Comparison of ENCODE assay signal across 8 mouse cellular contexts in genomic region chr11:116412028-116412827, GRCm38 (mm10). TPM values are rescaled to one million over a fixed set of nuclear protein-coding genes. Genes with fewer than 3 reads are reported as not detected.
DNase-seq lines count a peak whose midpoint lies in the region; ATAC-seq and TF ChIP-seq lines count a peak whose summit lies in the region.

No protein-coding gene starts in this region.

- peak overlapping the region; percentile 74 for H3K9ac ChIP-seq in liver, adult 2 months (ENCODE audit: low read depth, low read length)
- peak overlapping the region; percentile 69 for H3K9ac ChIP-seq in intestine, postnatal 0 days (ENCODE audit: low read depth, low read length)
- H3K9ac ChIP-seq in midbrain, postnatal 0 days (replicated peaks; ENCODE audit: low read length, poor library complexity, severe bottlenecking): peak overlapping the region; percentile 94

- no peak overlapping the region for H3K27ac ChIP-seq in liver, adult 2 months (replicated peaks; ENCODE audit: insufficient read depth, low read depth, low read length)
- H3K27ac ChIP-seq in bone marrow, adult 2 months (ENCODE audit: control insufficient read depth, insufficient read depth, low read depth, low read length, poor library complexity): peak overlapping the region; percentile 59; the same call in 1 of the 2 replicates
- peak overlapping the region; percentile 94 for H3K27ac ChIP-seq in forebrain, embryonic 10.5 days
- H3K27ac ChIP-seq in intestine, postnatal 0 days (ENCODE audit: low read depth, low read length): no peak overlapping the region
- H3K27ac ChIP-seq in midbrain, postnatal 0 days (ENCODE audit: low read depth, low read length): peak overlapping the region; percentile 90

- WGBS in liver, adult 2 months: 3% methylated on average over 75 of the region's 76 CpGs
- WGBS in bone marrow, adult 2 months: 1% methylated on average over 76 of the region's 76 CpGs
- 1% methylated on average over 73 of the region's 76 CpGs for WGBS in forebrain, embryonic 10.5 days
- WGBS in intestine, postnatal 0 days: under 1% methylated on average over 55 of the region's 76 CpGs
- WGBS in midbrain, postnatal 0 days: under 1% methylated on average over 44 of the region's 76 CpGs

- peak overlapping the region; percentile 99 for H3K4me2 ChIP-seq in intestine, postnatal 0 days (replicated peaks; ENCODE audit: low read depth)
- H3K4me2 ChIP-seq in midbrain, postnatal 0 days (ENCODE audit: low read depth, low read length, poor library complexity, severe bottlenecking): peak overlapping the region; percentile 87

- H3K27me3 ChIP-seq in liver, adult 2 months (ENCODE audit: control insufficient read depth, insufficient read depth, low read length): 0 out of 2 replicates have a peak, but pooled peaks cover 11% of the 10 kb centered on the region
- H3K27me3 ChIP-seq in forebrain, embryonic 10.5 days (ENCODE audit: poor library complexity, severe bottlenecking): peaks cover 44% of the 10 kb centered on the region
- H3K27me3 ChIP-seq in intestine, postnatal 0 days (replicated peaks; ENCODE audit: control insufficient read depth, insufficient read depth, low read length): no peaks in the 10 kb centered on the region
- H3K27me3 ChIP-seq in midbrain, postnatal 0 days (ENCODE audit: insufficient read depth, low read length): no peaks in the 10 kb centered on the region

- H3K9me3 ChIP-seq in forebrain, embryonic 10.5 days: no peaks in the 10 kb centered on the region
- no peaks in the 10 kb centered on the region for H3K9me3 ChIP-seq in intestine, postnatal 0 days (ENCODE audit: control insufficient read depth)
- no peaks in the 10 kb centered on the region for H3K9me3 ChIP-seq in midbrain, postnatal 0 days (ENCODE audit: low read length)

- no peaks in the 10 kb centered on the region for H3K36me3 ChIP-seq in liver, adult 2 months (ENCODE audit: control insufficient read depth, insufficient read depth, low read length)
- H3K36me3 ChIP-seq in forebrain, embryonic 10.5 days (replicated peaks): 0 out of 2 replicates have a peak, but pooled peaks cover 4% of the 10 kb centered on the region
- H3K36me3 ChIP-seq in intestine, postnatal 0 days (ENCODE audit: control insufficient read depth, insufficient read depth): no peaks in the 10 kb centered on the region
- no peaks in the 10 kb centered on the region for H3K36me3 ChIP-seq in midbrain, postnatal 0 days (ENCODE audit: insufficient read depth, low read length)

- no peak for TF ChIP-seq CTCF in liver, adult 2 months (IDR thresholded peaks at IDR 0.05; ENCODE audit: low read depth, low read length)
- no peak for TF ChIP-seq CTCF in bone marrow, adult 2 months (IDR thresholded peaks at IDR 0.05; ENCODE audit: control insufficient read depth, insufficient read depth, low read length)
- TF ChIP-seq CTCF in intestine, postnatal 0 days (IDR thresholded peaks at IDR 0.05; ENCODE audit: low read depth): no peak
- TF ChIP-seq CTCF in midbrain, postnatal 0 days (IDR thresholded peaks at IDR 0.05): no peak

- peaks cover 3% of the 10 kb centered on the region; the same call in 1 of the 2 replicates for H3K4me1 ChIP-seq in liver, adult 2 months (ENCODE audit: control insufficient read depth, insufficient read depth, low read length)
- H3K4me1 ChIP-seq in bone marrow, adult 2 months (ENCODE audit: control insufficient read depth, insufficient read depth, low read length): peaks cover 1% of the 10 kb centered on the region; the same call in 1 of the 2 replicates
- peaks cover 35% of the 10 kb centered on the region for H3K4me1 ChIP-seq in forebrain, embryonic 10.5 days
- peaks cover 4% of the 10 kb centered on the region for H3K4me1 ChIP-seq in intestine, postnatal 0 days (replicated peaks; ENCODE audit: control insufficient read depth, insufficient read depth, low read length)
- H3K4me1 ChIP-seq in midbrain, postnatal 0 days (ENCODE audit: insufficient read depth, low read length): 0 out of 2 replicates have a peak, but pooled peaks cover 5% of the 10 kb centered on the region

- H3K4me3 ChIP-seq in liver, adult 2 months (ENCODE audit: insufficient read depth, low read depth, low read length): peak overlapping the region; percentile 73
- H3K4me3 ChIP-seq in bone marrow, adult 2 months (replicated peaks; ENCODE audit: control insufficient read depth, low read depth, low read length): peak overlapping the region; percentile 77
- H3K4me3 ChIP-seq in forebrain, embryonic 10.5 days: peak overlapping the region; percentile 81
- peak overlapping the region; percentile 73 for H3K4me3 ChIP-seq in intestine, postnatal 0 days (ENCODE audit: low read depth, low read length)
- H3K4me3 ChIP-seq in midbrain, postnatal 0 days (ENCODE audit: low read depth, low read length): peak overlapping the region; percentile 88

- no peak for TF ChIP-seq POLR2A in liver, adult 2 months (IDR thresholded peaks at IDR 0.05; ENCODE audit: extremely low read depth, insufficient read depth, low read length)
- TF ChIP-seq POLR2A in bone marrow, adult 2 months (IDR thresholded peaks at IDR 0.05; ENCODE audit: borderline replicate concordance, control insufficient read depth, low read depth, low read length): no peak

- ATAC-seq in intestine, postnatal 0 days: peak; percentile 28
- ATAC-seq in midbrain, postnatal 0 days (ENCODE audit: low FRiP score): peak; percentile 17; the same call in 1 of the 2 replicates

- no peak for DNase-seq in liver, adult 2 months (ENCODE audit: extremely low read depth, low read depth, low spot score)
- DNase-seq in liver: no peak
- no peak for DNase-seq in forebrain, embryonic 10.5 days (ENCODE audit: extremely low spot score, low spot score)
- peak; percentile 8 for DNase-seq in midbrain, postnatal 0 days (ENCODE audit: low spot score)
- peak; percentile 42 for DNase-seq in thymus, postnatal 25 days
- DNase-seq in layer of hippocampus, adult 18-20 months (ENCODE audit: low spot score in 2 of 2): no peak

- H3K79me2 ChIP-seq in liver, adult 2 months (ENCODE audit: control insufficient read depth, insufficient read depth, low read length): no peaks in the 10 kb centered on the region

RNA-seq across cellular contexts. Expression of gene Rnf157, which starts 0.6 kb away (rescaled TPM):
- total RNA-seq in liver, adult 2 months (2014; rRNA removed): 1.0 and 1.3 TPM in 2 replicates
- 0.75 and 0.87 TPM in 2 replicates for polyA plus RNA-seq in liver, adult 2 months (2012; rRNA removed)
- polyA plus RNA-seq in bone marrow, adult 2 months (2011; ENCODE audit: insufficient read depth, insufficient read length, low replicate concordance, missing spikeins): 14.2 and 14.5 TPM in 2 replicates
- 5.5 and 5.7 TPM in 2 replicates for polyA plus RNA-seq in forebrain, embryonic 10.5 days (2016; fragmentation: Nextera tagmentation; extraction: Ambion mirVana)
- 4.9 and 6.6 TPM in 2 replicates for polyA plus RNA-seq in intestine, postnatal 0 days (2015; fragmentation: Nextera tagmentation; extraction: Ambion mirVana)
- 113 and 138 TPM in 2 replicates for total RNA-seq in midbrain, postnatal 0 days (2014; rRNA removed)
- 53.7 and 57.0 TPM in 2 replicates for polyA plus RNA-seq in midbrain, postnatal 0 days (2015; fragmentation: Nextera tagmentation; extraction: Ambion mirVana)
- 100 to 1,000 TPM; 245 to 252 TPM for total RNA-seq in layer of hippocampus, adult 18-20 months (2021)

RNA-seq across cellular contexts. Expression of gene Ubald2, which starts 21.7 kb away (rescaled TPM):
- 16.1 and 16.6 TPM in 2 replicates for total RNA-seq in liver, adult 2 months (2014; rRNA removed)
- polyA plus RNA-seq in liver, adult 2 months (2012; rRNA removed): 45.7 and 72.0 TPM in 2 replicates
- polyA plus RNA-seq in bone marrow, adult 2 months (2011; ENCODE audit: insufficient read depth, insufficient read length, low replicate concordance, missing spikeins): 157 and 172 TPM in 2 replicates
- 31.6 and 33.1 TPM in 2 replicates for polyA plus RNA-seq in forebrain, embryonic 10.5 days (2016; fragmentation: Nextera tagmentation; extraction: Ambion mirVana)
- 60.2 and 60.6 TPM in 2 replicates for polyA plus RNA-seq in intestine, postnatal 0 days (2015; fragmentation: Nextera tagmentation; extraction: Ambion mirVana)
- total RNA-seq in midbrain, postnatal 0 days (2014; rRNA removed): 81.0 and 85.9 TPM in 2 replicates
- polyA plus RNA-seq in midbrain, postnatal 0 days (2015; fragmentation: Nextera tagmentation; extraction: Ambion mirVana): 40.1 and 40.9 TPM in 2 replicates
- total RNA-seq in layer of hippocampus, adult 18-20 months (2021): 10 to 100 TPM; 33.3 to 40.5 TPM

RNA-seq across cellular contexts. Expression of gene Qrich2, which starts 53.8 kb away (rescaled TPM):
- total RNA-seq in liver, adult 2 months (2014; rRNA removed): 0.07 TPM in 1 of 2 replicates, not detected in the other
- 0.05 and 0.11 TPM in 2 replicates for polyA plus RNA-seq in liver, adult 2 months (2012; rRNA removed)
- not detected in 2 replicates for polyA plus RNA-seq in bone marrow, adult 2 months (2011; ENCODE audit: insufficient read depth, insufficient read length, low replicate concordance, missing spikeins)
- polyA plus RNA-seq in forebrain, embryonic 10.5 days (2016; fragmentation: Nextera tagmentation; extraction: Ambion mirVana): 0.16 and 0.24 TPM in 2 replicates
- 0.14 TPM in 1 of 2 replicates, not detected in the other for polyA plus RNA-seq in intestine, postnatal 0 days (2015; fragmentation: Nextera tagmentation; extraction: Ambion mirVana)
- not detected in 2 replicates for total RNA-seq in midbrain, postnatal 0 days (2014; rRNA removed)
- 0.14 and 0.15 TPM in 2 replicates for polyA plus RNA-seq in midbrain, postnatal 0 days (2015; fragmentation: Nextera tagmentation; extraction: Ambion mirVana)
- total RNA-seq in layer of hippocampus, adult 18-20 months (2021): not detected

Comparison
In these comparisons a context has a peak if more than half of its experiments do, and no peak if none do; other contexts are left out.
1. DNase-seq: peak in midbrain, postnatal 0 days (single experiment) and thymus, postnatal 25 days (single experiment); none in liver, adult 2 months (single experiment), liver (single experiment), forebrain, embryonic 10.5 days (single experiment) and layer of hippocampus, adult 18-20 months (0 of 2).
2. H3K27ac ChIP-seq: peak in bone marrow, adult 2 months (single experiment), forebrain, embryonic 10.5 days (single experiment) and midbrain, postnatal 0 days (single experiment); none in liver, adult 2 months (single experiment) and intestine, postnatal 0 days (single experiment).
3. Peak in every context shown above with its lines, with median percentiles within 50 percentile points of each other: H3K4me3 ChIP-seq and H3K9ac ChIP-seq.